Mouse (Mus musculus) heart, embryonic 16.5 days (tissue): Measurements from ENCODE around the gene 4930523C07Rik. TPM values are rescaled to one million over a fixed set of nuclear protein-coding genes. Genes with fewer than 3 reads are reported as not detected.

Experiments
- ATAC-seq: fragments of 200-750 bp; cut with Nextera tagmentation; replicated peaks from 2 replicates; pipeline ENCODE4 v1.8.0; 2017; ENCODE audit warnings: moderate number of reproducible peaks; ENCODE audit not compliant: insufficient read depth, low FRiP score; ENCODE audit errors: extremely low read depth
- H3K27ac ChIP-seq: fragments of 300-500 bp; sonication (generic); 2 replicates; pipeline ENCODE4 v1.5.1; 2014; ENCODE audit warnings: mild to moderate bottlenecking, low read length, control low read depth, moderate library complexity
- H3K27me3 ChIP-seq: fragments of 300-500 bp; sonication (generic); 2 replicates; pipeline ENCODE4 v1.6.1; 2014; ENCODE audit warnings: low read length, mixed read lengths; ENCODE audit not compliant: control insufficient read depth, insufficient read depth
- H3K36me3 ChIP-seq: fragments of 300-500 bp; sonication (generic); 2 replicates; pipeline ENCODE4 v1.6.1; 2014; ENCODE audit not compliant: control insufficient read depth, insufficient read depth
- H3K4me1 ChIP-seq: fragments of 300-500 bp; sonication (generic); 2 replicates; pipeline ENCODE4 v1.6.1; 2014; ENCODE audit warnings: low read length, mixed read lengths; ENCODE audit not compliant: control insufficient read depth, insufficient read depth
- H3K4me2 ChIP-seq: fragments of 300-500 bp; sonication (generic); 2 replicates; pipeline ENCODE4 v1.6.1; 2014; ENCODE audit warnings: low read depth, mild to moderate bottlenecking, control low read depth, low read length
- H3K4me3 ChIP-seq: fragments of 300-500 bp; sonication (generic); 2 replicates; pipeline ENCODE4 v1.5.1; 2014; ENCODE audit warnings: mild to moderate bottlenecking, control low read depth, low read length
- H3K9ac ChIP-seq: fragments of 300-500 bp; sonication (generic); 2 replicates; pipeline ENCODE4 v1.6.1; 2014; ENCODE audit warnings: low read length, control low read depth
- H3K9me3 ChIP-seq: fragments of 300-500 bp; sonication (generic); replicated peaks from 2 replicates; pipeline ENCODE4 v1.6.1; 2016; ENCODE audit warnings: low read length; ENCODE audit not compliant: control insufficient read depth
- WGBS: fragments of 180-500 bp; shearing (Covaris S2); extraction: QIAGEN DNeasy Blood & Tissue Kit; methylation state at CpG from one replicate; pipeline ENCODE4 v1.1.7; 2014; 5-methylcytosine and 5-hydroxymethylcytosine counted together
- polyA plus RNA-seq: library from polyadenylated mRNA; unstranded; fragments of >200 nt; fragmentation: Nextera tagmentation; extraction: Ambion mirVana; gene quantifications from 2 replicates; pipeline ENCODE4 v1.2.1, GENCODE M21; 2015

Gene 4930523C07Rik
- polyA plus RNA-seq, 1 experiment from 2014 or later = 21.9 TPM

DNA sequence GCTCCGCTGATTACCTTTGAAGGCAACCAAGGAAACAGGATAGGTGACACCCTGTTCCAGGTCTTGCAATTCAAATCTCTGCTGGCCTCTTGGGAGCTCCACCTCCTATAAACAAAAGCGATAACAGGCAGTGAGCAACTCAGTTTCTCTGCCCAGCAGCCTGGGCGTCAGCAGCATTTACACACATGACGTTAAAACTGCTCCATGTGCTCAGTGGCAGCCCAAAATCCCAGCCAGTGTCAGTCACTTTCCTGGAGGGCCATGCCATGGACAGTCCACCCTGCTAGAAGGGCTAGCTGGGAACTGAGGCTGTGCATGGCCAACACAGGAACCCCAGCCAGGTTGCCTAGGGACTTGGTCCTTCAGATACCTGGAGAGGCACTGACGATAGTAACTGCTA lies 61.2 kb downstream of the 4930523C07Rik start:
- Histone ChIP-seq H3K9me3 (no peaks in the 10 kb centered on the region), H3K9ac (no peak overlapping the region), H3K4me1 (no peaks in the 10 kb centered on the region), H3K27ac (no peak overlapping the region), H3K4me2 (no peak overlapping the region), H3K4me3 (no peak overlapping the region), H3K27me3 (no peaks in the 10 kb centered on the region), H3K36me3 (no peaks in the 10 kb centered on the region)
- 69% methylated on average over 5 of the region's 5 CpGs for WGBS
- no peak for ATAC-seq

DNA sequence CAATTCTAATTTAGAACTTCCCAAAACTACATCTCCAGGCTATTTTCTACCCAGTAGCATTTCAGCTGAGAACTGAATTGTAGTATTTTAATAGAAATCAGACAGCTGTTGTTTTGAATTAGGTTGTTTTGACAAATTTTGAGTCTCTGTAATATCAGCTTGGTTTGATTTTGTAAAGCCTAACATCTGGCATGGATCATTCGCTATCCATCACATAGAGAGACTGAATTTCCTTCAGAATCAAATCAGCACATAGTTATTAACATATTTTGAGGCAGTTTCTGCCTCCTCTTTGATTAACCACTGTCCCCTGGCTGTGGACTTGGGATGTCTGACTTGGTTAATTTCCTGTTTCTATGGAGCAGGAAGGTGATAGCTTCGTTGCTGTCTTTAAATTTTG lies 64.4 kb downstream of the 4930523C07Rik start:
- 69% methylated on average over 2 of the region's 2 CpGs for WGBS
- H3K9me3 ChIP-seq = no peaks in the 10 kb centered on the region
- H3K27ac ChIP-seq = no peak overlapping the region

DNA sequence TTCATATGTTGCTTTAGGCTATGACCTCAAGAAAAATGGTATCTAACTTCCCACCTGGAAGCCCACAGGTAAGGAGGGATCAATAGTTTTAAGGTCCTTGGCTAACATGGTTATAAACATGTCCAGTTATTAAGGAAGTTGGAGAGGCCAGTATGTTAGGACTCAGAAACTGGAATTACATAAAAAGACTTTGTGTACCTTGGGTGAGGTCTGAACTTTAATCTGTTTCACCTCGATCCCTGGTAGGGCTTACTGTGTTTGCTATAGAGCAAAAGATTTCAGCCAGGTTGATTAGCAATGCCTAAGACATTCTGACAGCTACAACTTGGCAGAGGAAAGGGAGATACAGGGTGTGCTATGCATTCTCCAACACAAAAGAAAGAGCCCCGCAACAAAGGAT lies 79.8 kb downstream of the 4930523C07Rik start:
- no peak overlapping the region for H3K4me3 ChIP-seq
- WGBS = 76% methylated on average over 2 of the region's 2 CpGs
- no peaks in the 10 kb centered on the region for H3K36me3 ChIP-seq

More for the DNA sequence above, 64.4 kb downstream of the 4930523C07Rik start:
- H3K9ac ChIP-seq = no peak overlapping the region
- H3K27me3 ChIP-seq = no peaks in the 10 kb centered on the region
- no peak for ATAC-seq
- H3K4me2 ChIP-seq = no peak overlapping the region
- H3K4me3 ChIP-seq = no peak overlapping the region
- no peaks in the 10 kb centered on the region for H3K36me3 ChIP-seq
- H3K4me1 ChIP-seq = no peaks in the 10 kb centered on the region

More for the DNA sequence above, 79.8 kb downstream of the 4930523C07Rik start:
- Histone ChIP-seq H3K27ac (no peak overlapping the region), H3K9ac (no peak overlapping the region), H3K4me2 (no peak overlapping the region), H3K9me3 (no peaks in the 10 kb centered on the region), H3K27me3 (no peaks in the 10 kb centered on the region), H3K4me1 (no peaks in the 10 kb centered on the region)
- no peak for ATAC-seq

Other genes starting within 250 kb of the 4930523C07Rik start
- 0.19 and 0.20 TPM in 2 replicates for gene Tnn, start 109.2 kb downstream of the 4930523C07Rik start, polyA plus RNA-seq
- gene Mrps14, start 150.8 kb downstream of the 4930523C07Rik start, polyA plus RNA-seq = 201 and 210 TPM in 2 replicates
- 146 and 196 TPM in 2 replicates for gene Cacybp, start 168.5 kb downstream of the 4930523C07Rik start, polyA plus RNA-seq